Mouse (Mus musculus) small intestine, adult 2 months (tissue): ENCODE measurements around the gene Mxd4.

Experiments
- CTCF ChIP-seq: fragments of 200-500 bp; IDR thresholded peaks from 2 replicates; pipeline ENCODE4 v1.5.1; 2012; ENCODE audit warnings: low read depth, mild to moderate bottlenecking, control low read depth, inconsistent platforms, low read length, moderate library complexity, mixed read lengths; ENCODE audit not compliant: insufficient replicate concordance, insufficient read length; ENCODE audit errors: extremely low read depth
- POLR2A ChIP-seq: fragments of 200-500 bp; IDR thresholded peaks from 2 replicates; pipeline ENCODE4 v1.6.1; 2012; ENCODE audit warnings: low read depth, mild to moderate bottlenecking, control low read depth, inconsistent platforms, low read length, moderate library complexity

- TF ChIP-seq CTCF (no peak), POLR2A (no peak)
Measured at GRCm38 (mm10) chr5:34202006-34202405, 14.5 kb upstream of the Mxd4 start.
